Mouse (Mus musculus) layer of hippocampus, adult 18-20 months (tissue): ENCODE measurements at regions not wholly inside any gene's neighbourhood (a gene's known extent, or its start where the extent isn't known, plus 50 kb on each side); places are given as distances from the start of the nearest gene placed in this dataset.

Experiments used
- DNase-seq, 2 experiments: peaks; one replicate each; pipeline ENCODE4 v3.0.0; 2022; ENCODE audit warnings: low spot score in 2 of 2

DNA sequence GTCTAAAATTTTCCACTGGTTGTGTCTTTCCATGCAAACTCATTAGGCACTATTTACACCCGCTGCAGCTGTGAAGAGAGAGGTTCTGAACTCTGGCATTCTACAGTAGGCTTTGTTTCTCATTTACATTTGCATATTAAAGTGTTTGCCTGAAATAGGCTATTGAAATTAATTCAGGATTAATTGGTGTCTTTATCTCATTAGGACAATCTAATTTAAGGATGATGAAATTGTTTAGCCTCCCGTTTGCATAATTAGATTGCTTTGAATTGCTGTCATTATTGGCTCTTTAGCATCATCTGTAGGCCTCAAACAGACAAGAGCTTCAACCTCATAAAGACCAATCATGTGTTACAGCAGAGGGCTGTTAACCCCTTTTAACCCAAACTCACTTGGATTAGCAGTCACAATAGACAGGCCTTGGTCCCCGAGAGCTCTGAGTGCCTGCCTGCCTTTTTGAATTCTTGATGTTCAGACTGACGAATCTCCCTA is 476.7 kb upstream of the Pbx1 start:
- DNase-seq: no peak

GRCm38 (mm10) chr1:168908192-168908591 is 476.1 kb upstream of the Pbx1 start:
- no peak for DNase-seq

- DNase-seq: no peak
Observed at GRCm38 (mm10) chr1:168898483-168898882, 466.4 kb upstream of the Pbx1 start.

- no peak for DNase-seq
Observed at GRCm38 (mm10) chr1:168861577-168861976, 429.5 kb upstream of the Pbx1 start.

DNA sequence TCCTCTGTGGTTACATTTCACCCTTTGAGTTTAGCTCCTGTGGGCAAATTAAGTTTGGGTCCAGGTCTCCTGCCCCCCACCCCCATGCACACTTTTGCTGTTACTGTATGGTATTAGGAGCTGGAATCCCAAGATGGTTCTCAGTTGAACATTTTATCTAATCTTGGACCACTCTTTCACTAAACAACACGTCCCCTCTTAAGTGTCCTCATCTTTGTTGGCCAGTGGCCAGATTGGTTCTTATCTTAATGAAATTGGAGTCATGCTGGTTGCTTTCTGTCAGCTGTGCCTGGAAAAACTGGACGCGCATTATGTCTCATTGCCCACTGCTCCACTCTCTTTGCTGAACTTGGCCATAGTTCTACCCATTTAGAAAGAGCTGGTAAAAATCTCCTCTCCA is 391.1 kb upstream of the Pbx1 start:
- no peak for DNase-seq

GRCm38 (mm10) chr1:168818381-168818780 is 386.3 kb upstream of the Pbx1 start:
- DNase-seq: no peak

- no peak for DNase-seq
Observed at GRCm38 (mm10) chr1:168807084-168807483, 375.0 kb upstream of the Pbx1 start.

GRCm38 (mm10) chr1:168805442-168805841 is 373.4 kb upstream of the Pbx1 start:
- no peak for DNase-seq

DNA sequence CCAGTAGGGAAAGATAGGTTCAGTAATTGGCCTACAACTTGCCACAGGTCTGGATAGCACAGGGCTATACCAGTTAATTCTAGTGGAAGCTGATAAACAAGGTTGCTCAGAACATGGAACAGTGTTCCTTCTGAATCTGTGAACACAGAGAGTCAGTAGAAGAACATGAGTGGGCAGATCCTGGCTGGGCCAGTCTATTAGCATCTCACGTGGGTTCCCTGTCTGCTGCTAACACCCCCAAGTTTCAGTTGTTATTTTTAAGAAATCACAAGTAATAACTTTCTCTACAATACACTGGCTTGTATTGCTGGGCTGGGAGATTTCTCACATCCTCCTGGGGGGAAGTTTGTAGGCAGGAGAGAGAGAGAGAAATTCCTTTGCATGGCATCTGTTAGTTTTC is 369.0 kb upstream of the Pbx1 start:
- peak; percentile 16 to 60 for DNase-seq

DNA sequence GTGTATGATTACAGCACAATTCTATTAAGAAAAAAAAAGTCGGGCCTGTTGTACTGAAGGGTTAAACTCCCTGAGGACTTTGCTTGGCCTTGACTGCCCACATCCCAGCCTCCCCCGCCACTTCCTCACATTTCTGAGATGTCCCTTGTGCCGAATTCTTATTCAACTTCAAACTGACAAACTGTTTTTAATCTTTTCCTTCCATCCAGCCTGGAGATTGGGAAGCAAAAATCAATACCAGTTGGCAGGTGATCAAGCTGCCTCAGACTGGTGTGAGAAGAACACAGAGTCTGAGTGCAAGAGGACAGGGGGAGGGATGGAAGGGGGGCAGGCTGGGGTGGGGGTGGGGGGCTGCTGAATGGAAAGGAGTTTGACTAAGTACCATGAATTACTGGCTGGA is 354.7 kb upstream of the Pbx1 start:
- DNase-seq: no peak

GRCm38 (mm10) chr1:168783851-168784250 is 351.8 kb upstream of the Pbx1 start:
- DNase-seq: no peak

DNA sequence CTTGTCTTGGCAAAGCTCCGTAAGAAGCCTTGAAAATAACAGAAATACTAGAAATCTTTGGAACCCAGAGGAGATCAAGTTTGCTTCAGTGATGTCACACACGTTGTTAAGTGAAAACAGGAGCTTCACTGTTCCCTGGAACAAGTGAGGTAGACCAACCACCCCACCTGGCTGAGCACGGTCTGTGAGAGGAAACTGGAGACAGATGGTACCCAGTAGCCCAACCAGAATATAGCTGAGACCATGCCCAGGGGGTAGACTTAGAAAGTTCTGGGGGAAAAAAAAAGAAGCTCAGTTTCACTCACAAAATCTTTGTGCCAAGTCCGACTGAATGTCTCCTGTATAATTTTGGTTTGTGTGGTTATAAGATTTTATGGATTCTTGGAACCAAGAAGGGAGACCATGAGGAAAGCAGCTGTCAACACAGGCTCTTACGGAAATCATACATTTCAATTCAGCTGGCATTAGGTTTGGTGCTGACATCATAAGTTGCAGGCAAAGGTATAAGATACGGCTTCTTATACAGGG is 332.4 kb upstream of the Pbx1 start:
- DNase-seq: no peak

GRCm38 (mm10) chr1:168761095-168761494 is 329.0 kb upstream of the Pbx1 start:
- DNase-seq: no peak

DNA sequence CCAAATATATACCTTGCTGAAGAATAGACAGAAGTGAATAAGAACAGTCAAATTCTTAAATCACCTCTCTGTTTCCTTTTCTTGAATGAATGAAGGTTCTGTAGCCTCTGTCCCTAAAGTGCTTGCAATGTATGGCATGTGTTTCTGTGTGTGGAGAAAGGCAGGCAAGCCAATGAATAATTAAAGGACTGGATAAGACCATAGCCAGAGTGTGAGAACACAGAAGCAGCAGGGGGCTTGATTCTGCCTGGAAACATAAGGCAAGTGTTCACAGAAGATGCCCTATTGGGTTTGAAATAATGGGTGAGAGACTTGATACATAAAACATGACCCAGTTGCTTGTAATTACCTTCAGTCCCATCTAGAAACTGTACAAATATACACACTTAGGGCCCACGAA is 328.2 kb upstream of the Pbx1 start:
- DNase-seq: no peak

DNA sequence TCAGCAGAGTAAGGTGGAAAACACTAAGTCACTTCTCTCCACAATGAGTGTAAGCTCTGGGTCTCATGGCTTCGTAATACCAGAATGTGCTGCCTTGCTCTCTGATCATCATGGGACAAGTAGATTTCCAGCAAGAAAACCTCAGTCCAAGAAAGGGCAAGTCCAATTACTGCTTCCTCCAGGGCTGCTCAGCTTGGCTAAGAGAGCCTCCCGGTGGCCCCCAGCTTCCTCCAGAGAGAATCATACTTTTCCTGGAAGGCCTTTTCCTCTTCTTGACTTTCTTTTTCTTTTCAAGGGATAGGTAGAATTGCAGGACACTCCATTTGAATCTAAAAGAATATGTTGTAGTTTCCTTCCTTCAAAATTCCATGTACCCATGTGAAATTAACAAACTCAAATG is 326.8 kb upstream of the Pbx1 start:
- no peak for DNase-seq

- DNase-seq: no peak
Observed at GRCm38 (mm10) chr1:168754196-168754595, 322.1 kb upstream of the Pbx1 start.

- DNase-seq: no peak
Observed at GRCm38 (mm10) chr1:168743435-168743834, 311.4 kb upstream of the Pbx1 start.

- no peak for DNase-seq
Observed at GRCm38 (mm10) chr1:168738005-168738404, 305.9 kb upstream of the Pbx1 start.

DNA sequence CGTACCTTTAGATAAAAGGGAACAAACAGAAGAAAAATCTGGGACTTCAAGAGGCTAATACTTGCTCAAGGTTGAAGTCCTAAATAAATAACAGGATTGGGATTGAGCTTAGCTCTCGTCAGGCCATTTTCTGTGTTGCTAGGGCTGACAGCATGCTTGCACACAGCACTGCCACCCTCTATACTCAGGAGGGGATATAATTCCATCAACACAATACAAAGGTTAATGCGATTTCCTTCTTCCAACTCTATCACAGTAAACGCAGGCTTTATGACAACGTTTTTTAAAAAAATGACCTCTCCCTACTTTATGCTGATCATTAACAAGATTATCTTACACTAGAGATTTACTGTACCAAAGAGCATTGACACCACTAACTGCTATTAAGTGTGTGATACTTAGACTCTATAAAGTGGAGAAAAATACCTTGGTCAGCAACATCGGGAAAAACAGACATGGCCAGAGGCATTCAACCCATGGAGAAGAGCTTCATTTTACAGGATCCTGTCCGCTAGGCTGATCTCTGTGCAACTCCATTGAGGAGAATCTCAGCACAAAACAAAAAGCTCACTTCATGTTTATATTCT is 305.3 kb upstream of the Pbx1 start:
- no peak for DNase-seq

DNA sequence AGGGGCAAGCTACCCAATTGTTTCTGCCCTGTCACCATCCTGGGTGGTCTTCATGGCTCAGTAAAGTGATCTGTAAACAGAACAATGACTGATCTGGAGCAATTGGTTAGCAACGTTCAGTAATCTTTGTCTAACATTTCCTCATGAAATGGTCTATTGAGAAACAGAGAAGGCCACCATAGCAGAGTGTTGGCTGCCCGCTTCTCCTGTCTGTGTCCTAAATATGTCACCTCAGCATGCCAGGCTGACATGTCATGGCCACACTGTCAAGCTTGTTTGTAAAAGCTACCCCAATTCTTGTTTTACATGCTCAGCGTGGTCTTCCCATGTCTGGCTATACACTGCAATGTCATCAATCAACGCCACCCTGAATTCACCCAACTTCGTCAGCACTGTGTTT is 301.0 kb upstream of the Pbx1 start:
- DNase-seq: no peak

GRCm38 (mm10) chr1:168709836-168710235 is 277.8 kb upstream of the Pbx1 start:
- no peak for DNase-seq

- no peak for DNase-seq
Observed at GRCm38 (mm10) chr1:168709017-168709681, 277.1 kb upstream of the Pbx1 start.
